Mouse (Mus musculus): ENCODE measurements at regions not wholly inside any gene's neighbourhood (a gene's known extent, or its start where the extent isn't known, plus 50 kb on each side); places are given as distances from the start of the nearest gene placed in this dataset.
A peak's percentile ranks its signal among the peaks of the same experiment; 100 is the strongest.

DNA sequence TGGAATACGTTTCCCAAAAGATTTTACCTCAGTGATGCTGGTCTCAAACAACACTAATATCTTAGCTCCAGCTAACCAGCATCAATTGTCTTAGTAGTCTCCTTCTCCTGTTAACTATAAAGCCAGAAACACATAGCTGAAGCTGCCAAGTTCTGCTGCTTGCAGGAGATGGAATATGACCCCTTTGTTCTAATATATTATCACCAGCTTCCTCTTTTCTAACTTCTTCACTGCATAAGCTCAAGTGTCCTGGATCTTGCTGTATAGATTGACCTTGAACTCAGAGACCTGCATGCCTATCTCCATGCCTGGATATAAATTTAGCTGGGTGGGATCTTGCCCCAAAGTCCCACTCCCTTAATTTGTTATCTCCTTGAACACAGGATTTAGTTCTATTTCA lies 94.8 kb downstream of the Rbm46 start:
- Histone ChIP-seq H3K9ac (replicated peaks) (no peak overlapping the region), H3K9me3 (ENCODE audit: low read length) (no peaks in the 10 kb centered on the region), H3K4me1 (ENCODE audit: insufficient read depth) (no peaks in the 10 kb centered on the region), H3K36me3 (replicated peaks; ENCODE audit: insufficient read depth, low read length) (no peaks in the 10 kb centered on the region), H3K27ac (ENCODE audit: low read depth) (no peak overlapping the region), H3K4me2 (ENCODE audit: low read depth, low read length) (no peak overlapping the region), H3K27me3 (ENCODE audit: insufficient read depth, low read length) (no peaks in the 10 kb centered on the region), H3K4me3 (ENCODE audit: low read depth, low read length) (no peak overlapping the region)
- no peak for TF ChIP-seq EP300 (IDR thresholded peaks at IDR 0.05; ENCODE audit: low read depth)
- no peak for TF ChIP-seq CTCF (IDR thresholded peaks at IDR 0.05; ENCODE audit: low read depth)
- 66% methylated on average over 1 of the region's 1 CpGs for WGBS (ENCODE audit: insufficient replicate concordance)
- DNase-seq (no peak), ATAC-seq (no peak)

DNA sequence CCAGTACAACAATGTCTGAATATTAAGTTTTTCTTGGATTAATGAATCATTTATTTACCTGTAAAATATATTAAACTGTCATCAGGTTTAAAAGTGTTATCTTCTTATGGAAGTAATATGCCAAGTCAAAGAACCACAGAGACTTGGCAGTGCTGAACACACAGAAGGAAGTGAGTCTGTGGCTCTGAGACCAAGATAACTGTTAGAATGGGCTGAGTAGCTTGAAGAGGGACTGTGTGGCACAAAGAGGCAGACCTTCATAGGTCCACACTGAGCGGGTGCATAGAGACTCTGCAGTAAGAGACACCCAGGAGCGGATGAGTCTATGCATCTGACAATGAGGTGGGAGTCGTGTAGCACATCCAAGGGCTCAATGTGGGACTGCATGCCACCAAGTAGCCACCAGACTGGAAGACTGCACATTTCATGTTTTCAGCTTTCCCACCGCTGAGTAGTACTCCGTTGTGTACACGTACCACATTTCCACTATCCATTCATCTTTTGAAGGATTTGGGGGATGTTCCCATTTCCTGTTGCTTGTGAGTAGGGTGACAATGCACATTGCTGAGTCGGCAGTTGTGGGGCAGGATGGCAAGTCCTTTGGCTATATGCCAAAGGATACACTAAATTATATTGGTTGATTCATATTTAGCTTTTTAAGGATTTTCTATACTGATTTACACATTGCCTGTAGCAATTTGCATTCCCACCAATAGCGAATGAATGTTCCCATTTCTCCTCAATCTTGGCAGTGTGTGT lies 105.6 kb downstream of the Rbm46 start:
- no peak overlapping the region for H3K4me3 ChIP-seq (ENCODE audit: low read depth, low read length)
- ATAC-seq: no peak
- TF ChIP-seq CTCF (IDR thresholded peaks at IDR 0.05; ENCODE audit: low read depth): no peak
- TF ChIP-seq EP300 (IDR thresholded peaks at IDR 0.05; ENCODE audit: low read depth): no peak
- DNase-seq: no peak
- H3K9me3 ChIP-seq (ENCODE audit: low read length): no peaks in the 10 kb centered on the region
- 72% methylated on average over 8 of the region's 8 CpGs for WGBS (ENCODE audit: insufficient replicate concordance)
- H3K36me3 ChIP-seq (replicated peaks; ENCODE audit: insufficient read depth, low read length): no peaks in the 10 kb centered on the region
- H3K9ac ChIP-seq (replicated peaks): no peak overlapping the region
- no peak overlapping the region for H3K4me2 ChIP-seq (ENCODE audit: low read depth, low read length)
- no peaks in the 10 kb centered on the region for H3K4me1 ChIP-seq (ENCODE audit: insufficient read depth)
- H3K27me3 ChIP-seq (ENCODE audit: insufficient read depth, low read length): no peaks in the 10 kb centered on the region
- H3K27ac ChIP-seq (ENCODE audit: low read depth): no peak overlapping the region

GRCm38 (mm10) chr3:82767484-82767883 lies 108.8 kb downstream of the Rbm46 start:
- ATAC-seq (no peak), DNase-seq (no peak)
- no peaks in the 10 kb centered on the region for H3K36me3 ChIP-seq (replicated peaks; ENCODE audit: insufficient read depth, low read length)
- H3K9me3 ChIP-seq (ENCODE audit: low read length): no peaks in the 10 kb centered on the region
- no peak overlapping the region for H3K27ac ChIP-seq (ENCODE audit: low read depth)
- TF ChIP-seq EP300 (IDR thresholded peaks at IDR 0.05; ENCODE audit: low read depth) (no peak), CTCF (IDR thresholded peaks at IDR 0.05; ENCODE audit: low read depth) (no peak)
- no peaks in the 10 kb centered on the region for H3K4me1 ChIP-seq (ENCODE audit: insufficient read depth)
- H3K9ac ChIP-seq (replicated peaks): no peak overlapping the region
- no peak overlapping the region for H3K4me2 ChIP-seq (ENCODE audit: low read depth, low read length)
- H3K4me3 ChIP-seq (ENCODE audit: low read depth, low read length): no peak overlapping the region
- WGBS (ENCODE audit: insufficient replicate concordance): 67% methylated on average over 5 of the region's 5 CpGs
- H3K27me3 ChIP-seq (ENCODE audit: insufficient read depth, low read length): no peaks in the 10 kb centered on the region

GRCm38 (mm10) chr3:82759946-82760345 lies 116.3 kb downstream of the Rbm46 start:
- WGBS (ENCODE audit: insufficient replicate concordance): 76% methylated on average over 2 of the region's 2 CpGs
- no peaks in the 10 kb centered on the region for H3K9me3 ChIP-seq (ENCODE audit: low read length)
- H3K27me3 ChIP-seq (ENCODE audit: insufficient read depth, low read length): no peaks in the 10 kb centered on the region
- DNase-seq (no peak), ATAC-seq (no peak)
- no peaks in the 10 kb centered on the region for H3K4me1 ChIP-seq (ENCODE audit: insufficient read depth)
- no peaks in the 10 kb centered on the region for H3K36me3 ChIP-seq (replicated peaks; ENCODE audit: insufficient read depth, low read length)
- H3K9ac ChIP-seq (replicated peaks): no peak overlapping the region
- no peak overlapping the region for H3K4me2 ChIP-seq (ENCODE audit: low read depth, low read length)
- H3K4me3 ChIP-seq (ENCODE audit: low read depth, low read length): no peak overlapping the region
- H3K27ac ChIP-seq (ENCODE audit: low read depth): no peak overlapping the region
- TF ChIP-seq CTCF (IDR thresholded peaks at IDR 0.05; ENCODE audit: low read depth) (no peak), EP300 (IDR thresholded peaks at IDR 0.05; ENCODE audit: low read depth) (no peak)

DNA sequence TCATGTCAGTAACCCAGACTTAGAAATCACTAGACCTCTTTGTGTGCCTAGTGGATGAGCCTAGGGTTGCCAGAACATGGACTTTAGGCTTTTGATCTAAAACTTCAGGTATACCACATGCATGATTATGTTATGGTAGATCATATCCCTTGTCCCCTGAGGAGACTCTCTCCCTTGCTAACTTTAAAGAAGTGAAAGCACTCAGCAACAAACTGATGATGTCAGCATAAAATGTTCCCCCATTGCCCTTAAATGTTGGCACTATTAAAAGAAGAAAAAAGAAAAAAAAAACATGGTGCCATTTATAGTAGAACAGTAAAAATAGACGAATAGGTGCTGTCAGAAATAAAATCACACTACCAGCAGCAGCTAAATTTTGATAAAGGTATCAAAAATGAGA lies 117.3 kb downstream of the Rbm46 start:
- H3K27me3 ChIP-seq (ENCODE audit: insufficient read depth, low read length): no peaks in the 10 kb centered on the region
- H3K9me3 ChIP-seq (ENCODE audit: low read length): no peaks in the 10 kb centered on the region
- DNase-seq: no peak
- H3K9ac ChIP-seq (replicated peaks): no peak overlapping the region
- 55% methylated on average over 1 of the region's 1 CpGs for WGBS (ENCODE audit: insufficient replicate concordance)
- no peak overlapping the region for H3K27ac ChIP-seq (ENCODE audit: low read depth)
- no peak for ATAC-seq
- H3K4me3 ChIP-seq (ENCODE audit: low read depth, low read length): no peak overlapping the region
- TF ChIP-seq EP300 (IDR thresholded peaks at IDR 0.05; ENCODE audit: low read depth) (no peak), CTCF (IDR thresholded peaks at IDR 0.05; ENCODE audit: low read depth) (no peak)
- H3K36me3 ChIP-seq (replicated peaks; ENCODE audit: insufficient read depth, low read length): no peaks in the 10 kb centered on the region
- no peaks in the 10 kb centered on the region for H3K4me1 ChIP-seq (ENCODE audit: insufficient read depth)
- H3K4me2 ChIP-seq (ENCODE audit: low read depth, low read length): no peak overlapping the region

GRCm38 (mm10) chr3:82725546-82725945 lies 150.7 kb downstream of the Rbm46 start:
- Histone ChIP-seq H3K36me3 (replicated peaks; ENCODE audit: insufficient read depth, low read length) (no peaks in the 10 kb centered on the region), H3K9me3 (ENCODE audit: low read length) (no peaks in the 10 kb centered on the region), H3K4me2 (ENCODE audit: low read depth, low read length) (no peak overlapping the region), H3K4me1 (ENCODE audit: insufficient read depth) (no peaks in the 10 kb centered on the region), H3K27me3 (ENCODE audit: insufficient read depth, low read length) (no peaks in the 10 kb centered on the region), H3K27ac (ENCODE audit: low read depth) (no peak overlapping the region), H3K4me3 (ENCODE audit: low read depth, low read length) (no peak overlapping the region), H3K9ac (replicated peaks) (no peak overlapping the region)
- ATAC-seq: no peak
- WGBS (ENCODE audit: insufficient replicate concordance): 25% methylated on average over 3 of the region's 3 CpGs
- peak; percentile 85 for TF ChIP-seq CTCF (IDR thresholded peaks at IDR 0.05; ENCODE audit: low read depth)
- no peak for TF ChIP-seq EP300 (IDR thresholded peaks at IDR 0.05; ENCODE audit: low read depth)
- peak; percentile 62 for DNase-seq

All from liver, postnatal 0 days (tissue).